Mouse (Mus musculus) adrenal gland, adult 2 months (tissue): ENCODE measurements around the gene Gm9918. TPM values are rescaled to one million over a fixed set of nuclear protein-coding genes. Genes with fewer than 3 reads are reported as not detected.
"Not testable (repeated sequence)": the region's sequence is repeated elsewhere in the genome, so short reads cannot be mapped to it uniquely, and the experiment has no call there.

Experiments used
- DNase-seq: peaks from one replicate; pipeline ENCODE4 v3.0.0; 2021
- long read RNA-seq: library from polyadenylated mRNA; stranded (forward); transcript quantifications from one replicate; pipeline ENCODE4 v2.0.0, GENCODE M21; 2021
- polyA plus RNA-seq: library from polyadenylated mRNA; depleted of rRNA; stranded (reverse); fragments of >200 nt; gene quantifications from 2 replicates; pipeline ENCODE4 v1.2.3, GENCODE M21; 2012; rRNA removed
- total RNA-seq, 2 experiments: library from RNA; stranded (reverse); gene quantifications; 2 replicates each; pipeline ENCODE4 v1.2.3; 2021

Gene Gm9918
- not detected for total RNA-seq
- polyA plus RNA-seq = 0.47 and 0.87 TPM in 2 replicates
- long read RNA-seq = 0 reads

DNA sequence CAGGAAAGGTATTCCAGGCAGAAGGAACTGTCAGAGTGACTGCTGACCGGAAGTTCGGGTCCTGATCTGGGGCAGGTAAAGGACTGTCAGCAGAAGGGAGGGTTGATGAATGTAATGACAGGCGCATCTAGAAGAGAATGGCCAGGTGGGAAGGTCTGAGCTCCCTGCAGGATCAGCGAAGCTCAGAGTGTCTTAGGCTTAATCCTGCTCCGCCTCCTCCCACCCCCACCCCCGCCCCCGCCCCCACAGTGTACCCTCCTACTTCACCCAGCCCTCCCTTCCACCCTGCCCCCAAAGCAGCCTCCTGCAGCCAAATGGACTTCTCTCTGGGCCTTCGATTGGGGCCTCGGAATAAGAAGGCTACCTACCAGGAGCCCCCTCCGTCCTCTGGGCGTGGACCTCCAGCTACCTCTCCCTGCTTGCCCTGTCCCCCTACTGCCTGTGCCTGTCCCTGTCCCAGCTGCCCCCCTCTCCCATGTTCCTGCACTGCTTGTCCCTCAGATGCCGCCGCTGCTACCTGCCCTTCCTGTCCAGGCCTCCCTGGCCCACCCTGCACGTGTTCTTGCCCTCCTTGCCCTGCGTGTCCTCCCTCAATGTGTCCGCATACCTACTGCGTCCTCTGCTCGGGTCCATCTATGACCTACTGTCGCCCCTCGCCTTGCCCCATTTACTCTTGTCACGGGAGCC lies at the start of gene Gm9918:
Gene Gm9918 (plus strand): TSS at position 290 of the 687 bp plus-strand sequence.
- no peak for DNase-seq

DNA sequence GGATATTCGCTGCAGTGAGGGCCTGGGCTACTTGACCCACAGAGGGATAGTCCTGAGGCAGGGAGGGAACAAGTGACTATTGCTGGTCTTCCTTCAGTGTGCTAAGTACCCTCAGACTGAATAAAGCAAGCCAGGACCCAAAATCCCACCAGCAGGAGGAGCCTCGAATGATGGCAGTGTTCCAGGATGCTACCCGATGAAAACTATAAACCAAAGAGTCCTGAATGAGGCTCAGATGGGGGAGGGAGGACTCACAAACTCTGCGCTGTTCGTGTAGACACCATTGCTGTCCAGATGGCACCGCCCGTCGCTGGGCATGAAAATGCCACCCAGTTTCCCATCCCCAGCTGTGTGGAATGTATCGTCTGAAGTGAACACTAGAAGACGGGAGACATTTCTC lies 48.0 kb upstream of the Gm9918 start:
- no peak for DNase-seq

DNA sequence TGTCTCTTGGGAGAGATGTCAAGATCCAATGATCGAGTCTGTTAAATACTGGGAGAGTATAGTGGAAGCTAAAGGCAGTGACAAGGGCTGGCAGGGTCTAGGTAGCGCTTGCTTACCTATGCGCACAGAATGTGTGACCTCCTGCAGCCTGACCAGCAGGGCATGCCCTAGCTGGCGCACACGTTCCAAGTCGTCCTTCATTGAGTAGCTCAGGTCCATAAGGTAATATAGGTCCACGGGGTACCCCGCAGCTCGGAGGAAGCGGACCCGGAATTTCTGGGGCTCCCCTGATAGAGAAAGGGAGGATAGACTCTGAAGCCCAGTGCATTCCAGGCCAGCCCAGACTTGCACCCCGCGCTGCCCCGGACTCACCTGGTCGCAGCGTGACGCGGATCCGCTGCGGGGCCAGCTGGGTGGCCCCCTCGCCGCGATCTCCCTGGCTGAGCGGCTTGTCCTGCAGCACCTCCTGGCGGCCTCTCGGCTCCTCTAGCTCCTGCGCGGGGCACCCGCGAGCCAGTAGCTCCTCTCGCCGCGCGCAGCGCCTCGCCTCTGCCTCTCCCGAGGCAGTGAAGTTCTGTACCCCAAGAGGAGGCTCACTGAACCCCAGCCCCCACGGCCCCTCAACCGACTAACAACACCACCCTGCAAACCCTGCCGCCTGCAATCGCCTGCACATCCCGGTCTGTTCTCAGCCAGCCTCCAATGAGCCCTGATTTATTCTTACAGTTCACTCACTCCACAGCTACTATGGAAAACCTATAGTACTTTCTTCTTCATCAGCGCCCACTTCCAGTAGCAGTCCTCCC lies 46.0 kb upstream of the Gm9918 start:
- peak; percentile 87 for DNase-seq

DNA sequence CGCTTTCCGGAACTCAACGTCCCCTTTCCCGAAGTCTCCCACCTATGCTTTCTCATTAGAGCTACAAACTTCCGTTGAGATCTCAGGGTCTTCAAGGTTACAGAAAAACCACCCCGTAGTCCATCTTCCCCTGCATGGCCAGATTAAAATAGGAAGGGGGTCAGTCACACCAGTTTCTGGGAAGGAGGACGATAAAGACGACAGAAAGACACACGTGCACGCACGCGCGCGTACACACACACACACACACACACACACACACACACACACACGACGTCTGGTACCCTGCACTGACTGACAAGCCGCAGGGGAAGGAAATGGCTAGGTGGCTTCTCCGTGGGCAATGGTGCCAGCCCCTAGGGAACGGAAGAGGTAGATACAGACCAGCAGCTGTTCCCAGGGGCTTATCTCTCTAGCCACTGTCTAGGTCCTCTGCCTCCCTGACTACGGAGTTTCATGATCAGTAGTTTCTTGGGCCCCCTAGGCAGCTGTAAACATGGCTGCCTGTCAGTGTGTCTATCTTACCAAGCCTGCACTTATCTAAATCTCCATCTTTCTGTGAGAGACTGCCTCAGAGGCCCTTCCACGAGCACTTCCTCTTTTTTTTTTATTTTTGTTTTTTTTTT lies 45.3 kb upstream of the Gm9918 start:
- DNase-seq = no peak

DNA sequence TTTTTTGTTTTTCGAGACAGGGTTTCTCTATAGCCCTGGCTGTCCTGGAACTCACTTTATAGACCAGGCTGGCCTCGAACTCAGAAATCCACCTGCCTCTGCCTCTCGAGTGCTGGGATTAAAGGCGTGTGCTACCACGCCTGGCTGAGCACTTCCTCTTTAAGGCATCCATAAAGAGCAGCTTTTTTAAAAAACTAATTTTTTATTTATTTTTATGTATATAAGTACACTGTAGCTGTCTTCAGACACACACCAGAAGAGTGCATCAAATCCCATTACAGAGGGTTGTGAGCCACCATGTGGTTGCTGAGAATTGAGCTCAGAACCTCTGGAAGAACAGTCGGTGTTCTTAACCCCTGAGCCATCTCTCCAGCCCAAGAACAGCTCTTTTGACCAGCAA lies 44.7 kb upstream of the Gm9918 start:
- DNase-seq = not testable (repeated sequence)

DNA sequence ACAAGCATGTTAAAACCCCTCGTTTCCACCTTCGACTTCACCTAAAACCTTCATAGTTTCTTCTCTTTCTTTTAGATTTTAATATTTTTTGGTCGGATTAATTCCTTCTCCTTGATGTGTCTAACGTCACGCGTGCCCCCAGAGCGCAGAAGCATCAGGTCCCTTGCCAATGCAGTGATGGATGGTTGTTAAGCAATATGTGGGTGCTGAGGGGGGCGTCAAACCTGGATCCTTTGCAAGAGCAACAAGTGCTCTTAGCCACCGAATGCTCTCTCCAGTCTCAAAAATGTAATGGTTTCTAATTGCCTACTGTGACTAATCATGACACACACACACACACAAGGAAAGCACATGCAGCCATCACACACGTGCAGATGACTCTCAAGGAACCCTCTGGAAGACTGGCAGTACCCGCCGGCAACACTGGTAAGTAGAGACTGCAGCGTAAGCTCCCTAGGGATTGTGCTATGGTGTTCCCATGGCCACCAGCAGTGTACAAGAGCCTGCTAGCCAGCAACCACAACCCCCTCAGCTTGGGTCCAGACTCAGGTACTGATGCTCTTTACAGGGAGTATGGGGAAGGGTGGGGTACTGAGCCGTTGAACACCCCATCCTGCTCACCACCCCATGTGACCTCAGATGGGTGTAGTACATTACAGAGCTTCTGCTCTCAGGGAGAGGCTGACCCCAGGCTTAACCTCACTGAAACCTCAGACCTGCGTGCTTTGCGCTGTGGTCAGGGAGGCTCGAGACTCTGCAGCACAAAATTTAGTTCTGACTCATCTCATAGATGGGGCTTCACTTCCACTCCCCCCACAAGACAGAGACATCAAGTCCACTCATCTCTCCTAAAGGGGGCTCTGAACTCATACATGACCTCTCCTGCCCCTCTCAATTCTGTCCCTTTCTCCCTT lies 39.7 kb upstream of the Gm9918 start:
- DNase-seq = no peak

DNA sequence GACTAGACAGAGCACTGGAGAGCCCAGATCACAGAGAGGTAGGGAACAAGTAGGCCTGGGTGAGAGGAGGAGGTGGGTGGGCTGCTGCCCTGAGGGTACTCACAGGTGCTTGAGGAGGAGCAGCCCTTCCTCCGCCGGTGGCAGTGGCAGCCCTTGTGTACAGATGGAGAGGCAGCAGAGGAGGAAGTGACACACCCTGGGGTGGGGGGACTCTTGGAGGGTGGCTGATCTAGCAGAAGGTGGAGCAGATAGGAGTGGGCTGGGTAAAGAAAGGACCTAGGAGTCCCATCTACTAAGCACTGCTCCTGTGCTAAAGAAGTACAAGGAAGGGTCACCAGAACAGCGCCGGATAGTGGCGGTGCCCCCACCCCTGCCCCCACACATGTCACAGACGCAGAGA lies 38.6 kb upstream of the Gm9918 start, which contains the start of gene Itgb7:
Gene Itgb7 (minus strand): TSS at position 197 of the 400 bp plus-strand sequence.
- DNase-seq = no peak

DNA sequence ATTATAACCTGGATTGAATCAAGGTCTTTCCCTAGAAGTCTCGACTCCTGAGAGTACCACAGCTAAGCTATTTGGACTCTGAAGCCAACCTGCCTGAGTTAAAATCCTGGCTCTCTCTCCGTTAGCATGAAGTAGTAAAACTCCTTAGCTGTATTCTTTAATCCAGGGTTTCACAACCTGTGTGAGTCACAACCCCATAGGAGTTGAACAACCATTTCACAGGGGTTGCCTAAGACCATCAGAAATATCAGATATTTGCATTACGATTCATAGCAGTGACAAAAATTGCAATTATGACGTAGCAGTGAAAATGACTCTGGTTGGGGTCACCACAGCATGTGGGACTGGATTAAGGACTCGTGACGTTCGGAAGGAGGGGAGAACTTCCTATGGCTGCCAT lies 37.6 kb upstream of the Gm9918 start:
- DNase-seq = no peak

DNA sequence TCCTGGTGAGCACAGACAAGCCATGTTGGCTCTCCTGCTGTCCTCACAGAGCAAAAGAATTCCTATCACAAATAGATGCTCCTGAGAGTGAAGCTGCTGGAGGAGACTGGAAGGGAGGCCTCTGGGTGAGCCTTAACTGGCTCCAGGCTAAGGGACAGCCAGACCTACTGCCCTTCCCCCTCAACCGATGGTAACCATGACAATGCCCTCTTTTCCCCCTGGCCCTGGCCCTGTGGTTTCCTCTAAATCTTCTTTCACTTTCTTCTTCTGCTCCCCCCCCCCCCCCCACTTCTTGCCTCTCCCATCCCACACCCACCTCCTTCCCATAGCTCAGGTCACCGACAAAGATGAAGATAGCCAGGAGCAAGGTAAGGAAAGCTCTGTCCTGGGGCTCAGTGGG lies 36.5 kb upstream of the Gm9918 start:
- no peak for DNase-seq

DNA sequence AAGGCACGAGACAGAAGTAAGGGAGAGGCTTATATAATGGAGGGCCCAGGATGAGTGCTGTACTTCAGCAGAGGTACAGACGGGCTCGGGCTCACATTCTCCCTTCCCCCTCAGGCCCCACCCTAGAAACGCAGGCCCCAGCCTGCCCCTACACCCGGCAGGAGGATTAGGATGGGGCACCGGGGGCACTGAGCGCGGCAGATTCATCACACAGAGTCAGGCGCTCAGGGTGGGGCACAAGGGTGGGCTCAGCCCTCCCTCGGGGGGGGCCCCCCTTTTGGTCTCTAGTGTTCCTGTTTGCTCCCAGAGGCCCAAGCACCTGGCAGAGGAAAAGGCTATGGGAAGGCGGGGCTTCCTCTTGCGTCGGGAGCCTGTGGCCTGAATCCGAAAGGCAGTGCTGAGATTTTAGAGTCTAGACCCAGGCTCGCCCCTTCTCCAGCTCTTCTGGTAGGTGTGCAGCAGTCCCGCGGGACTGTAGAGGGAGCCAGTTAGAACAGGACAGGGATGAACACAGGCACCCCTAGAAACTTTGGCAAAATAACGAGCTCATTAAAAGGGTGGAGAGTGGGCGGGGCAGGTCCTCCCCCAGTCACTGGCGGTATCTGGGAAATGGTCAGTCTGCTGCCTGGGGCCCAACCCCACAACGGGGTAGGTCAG lies 34.9 kb upstream of the Gm9918 start:
- no peak for DNase-seq

DNA sequence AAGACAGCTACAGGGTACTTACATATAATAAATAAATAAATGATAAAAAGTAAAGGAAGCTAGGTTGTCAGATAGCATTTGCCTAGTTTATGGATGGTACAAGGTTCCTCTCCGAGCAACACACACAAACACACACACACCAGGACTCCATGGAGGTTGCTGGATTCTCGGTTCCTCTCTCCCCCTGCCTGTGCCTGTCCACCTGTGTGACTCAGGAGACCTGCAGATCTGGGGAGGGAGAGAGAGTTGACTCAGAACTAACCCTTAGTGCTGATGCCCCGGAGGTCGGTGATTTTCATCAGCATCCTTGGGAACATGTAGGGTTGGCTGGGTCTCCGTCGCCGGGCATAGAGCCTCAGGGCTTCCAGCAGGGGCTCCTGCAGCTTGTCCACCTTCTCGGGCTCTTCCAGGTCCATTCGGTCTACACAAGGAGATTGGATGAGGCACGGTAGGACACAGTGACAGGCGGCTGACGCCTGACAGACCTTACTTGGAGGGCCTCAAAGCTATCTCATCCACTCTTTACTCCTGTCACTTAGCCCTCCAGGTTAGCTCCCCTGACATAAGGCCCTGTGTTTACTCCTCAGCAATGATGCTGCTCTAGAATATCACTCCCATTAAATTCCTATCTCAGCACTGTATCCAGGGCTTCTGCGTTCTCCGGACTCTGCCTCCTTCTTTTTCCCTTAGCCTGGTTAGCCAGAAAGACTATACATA lies 31.7 kb upstream of the Gm9918 start:
- no peak for DNase-seq

DNA sequence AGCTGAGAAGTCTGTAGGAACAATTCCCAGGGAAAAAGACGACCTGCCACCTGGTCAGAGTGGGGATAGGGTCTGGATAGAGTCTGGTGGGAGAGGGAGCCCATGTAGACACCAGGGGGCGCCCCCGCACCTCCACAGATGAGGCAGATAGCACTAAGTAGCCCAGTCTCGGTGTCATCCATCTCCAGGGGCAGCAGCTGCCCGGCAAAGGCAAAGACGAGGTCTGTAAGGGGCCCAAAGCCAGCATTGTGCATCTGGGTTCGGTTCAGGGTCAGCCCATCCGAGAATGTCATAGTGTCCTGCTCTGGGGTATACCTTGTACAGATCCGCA lies 31.1 kb upstream of the Gm9918 start:
- peak; percentile 82 for DNase-seq

DNA sequence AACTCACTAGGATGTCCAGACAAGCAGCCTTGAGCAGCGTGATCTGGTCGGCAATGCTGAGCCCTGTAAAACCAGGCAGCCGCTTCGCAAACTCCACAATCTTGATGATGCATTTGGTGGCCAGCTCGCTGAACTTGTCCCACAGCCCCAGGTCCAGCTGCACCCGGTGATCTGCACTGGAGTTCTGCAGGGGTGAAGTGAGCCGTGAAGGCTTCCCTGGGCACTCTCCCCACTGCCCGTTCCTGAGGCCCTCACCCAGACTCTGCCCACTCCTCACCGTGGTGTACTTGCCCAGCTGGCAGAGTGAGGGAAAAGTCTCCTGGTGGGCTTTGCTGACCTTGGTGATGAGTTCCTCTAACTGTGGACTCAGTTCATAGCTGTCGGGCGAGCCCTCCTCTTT lies 30.5 kb upstream of the Gm9918 start:
- DNase-seq = no peak

DNA sequence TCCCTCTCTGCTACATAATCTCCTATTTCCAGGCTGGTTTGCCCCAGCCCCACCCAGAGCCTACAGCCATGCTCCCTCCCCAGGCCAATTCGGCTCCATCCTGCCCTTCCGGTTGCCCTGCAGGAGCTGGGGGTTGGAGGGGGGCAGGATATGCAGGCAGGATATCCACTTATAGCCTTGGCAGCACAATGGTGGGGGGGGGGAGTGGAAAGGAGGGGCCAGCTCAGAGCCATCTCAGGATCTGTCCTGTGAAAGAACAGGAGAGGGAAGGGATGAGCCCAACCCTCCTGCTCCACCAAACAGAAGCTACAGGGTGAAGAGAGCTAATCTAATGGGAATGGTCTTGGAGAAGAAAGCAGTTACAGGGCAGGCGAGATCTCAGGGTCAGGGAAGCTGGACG lies 29.8 kb upstream of the Gm9918 start:
- DNase-seq = peak; percentile 71

DNA sequence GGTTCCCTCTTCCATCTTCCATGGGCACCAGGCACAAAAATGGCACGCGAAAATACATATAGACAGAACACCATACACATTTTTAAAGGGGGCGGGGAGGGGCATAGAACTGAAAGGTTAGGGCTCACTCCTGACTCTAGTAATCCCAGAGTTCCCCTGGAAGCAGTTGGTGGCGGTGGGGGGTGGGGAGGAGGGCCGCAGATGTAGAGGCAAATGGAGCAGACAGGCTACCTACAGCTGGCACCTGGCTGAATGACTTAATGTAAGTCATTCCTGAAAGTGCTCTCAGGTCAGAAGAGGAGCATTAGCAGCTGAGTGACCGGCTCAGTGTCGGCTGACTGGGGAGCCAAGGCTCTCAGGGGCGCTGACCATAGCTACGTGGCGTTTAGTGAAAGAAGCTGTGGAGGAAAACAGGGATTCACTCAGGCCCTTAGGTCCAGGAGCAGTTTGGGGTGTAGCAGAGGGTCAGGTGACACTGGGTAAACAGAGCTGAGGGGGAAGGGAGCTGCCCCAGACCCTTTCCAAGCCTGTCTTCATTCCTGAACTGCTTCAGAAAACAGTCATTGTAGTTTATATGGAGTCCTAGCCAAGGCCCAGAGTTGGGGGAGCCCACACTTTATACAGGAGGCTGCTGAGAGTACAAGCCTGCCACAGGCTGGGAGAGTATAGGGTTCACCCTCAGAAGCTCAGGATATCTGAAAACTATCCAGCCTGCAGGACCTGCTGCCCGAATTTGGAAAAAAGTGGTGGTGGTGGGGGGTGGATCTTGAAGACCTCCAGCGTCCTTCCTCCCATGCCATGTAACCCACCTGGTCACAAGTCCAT lies 27.7 kb upstream of the Gm9918 start:
- DNase-seq = no peak

DNA sequence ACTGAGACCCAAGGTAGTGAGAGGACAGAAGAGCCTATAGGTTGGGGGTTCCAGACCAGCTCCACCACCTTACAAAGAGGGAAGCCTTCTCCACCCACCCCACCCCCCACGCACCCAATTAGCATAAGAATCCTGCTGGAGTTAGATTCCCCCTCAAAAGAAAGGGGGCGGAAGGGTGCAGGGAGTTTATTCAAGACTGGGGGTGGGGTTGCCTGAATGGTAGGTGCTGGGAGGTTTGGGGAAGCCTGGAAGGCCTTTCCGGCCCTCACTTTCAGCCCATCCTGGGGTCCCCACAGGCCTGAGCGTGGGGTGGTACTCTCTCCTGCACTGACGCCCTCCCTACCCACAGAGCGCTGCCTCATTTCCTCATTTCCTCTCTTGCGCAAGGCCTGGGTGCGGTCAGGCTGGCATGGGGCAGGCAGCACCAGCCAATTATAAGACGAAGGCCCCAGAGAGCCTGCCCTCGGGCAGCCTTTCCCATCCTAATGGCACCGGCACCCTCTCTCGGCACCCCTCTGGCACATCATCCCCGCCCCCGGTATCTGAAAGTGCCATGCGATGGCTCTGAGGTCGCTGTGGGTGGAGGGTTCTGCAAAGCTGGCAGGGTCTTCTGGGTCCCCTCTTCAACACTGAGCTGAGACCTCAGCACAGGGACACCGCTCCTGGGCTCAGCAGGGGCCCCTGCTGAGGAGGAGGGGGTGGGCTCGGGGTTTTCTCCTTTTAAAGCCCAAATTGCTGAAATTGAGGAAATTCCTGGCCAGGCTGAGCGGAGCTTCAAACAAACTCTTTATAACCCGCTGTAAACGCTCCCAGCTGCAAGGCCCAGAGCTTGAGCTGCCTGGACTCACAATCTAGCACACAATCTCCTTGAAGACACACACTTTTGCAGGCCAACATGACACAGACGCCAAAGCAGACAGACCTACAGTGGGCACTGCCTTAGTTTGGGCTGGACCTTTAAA lies 26.9 kb upstream of the Gm9918 start:
- peak; percentile 86 for DNase-seq

DNA sequence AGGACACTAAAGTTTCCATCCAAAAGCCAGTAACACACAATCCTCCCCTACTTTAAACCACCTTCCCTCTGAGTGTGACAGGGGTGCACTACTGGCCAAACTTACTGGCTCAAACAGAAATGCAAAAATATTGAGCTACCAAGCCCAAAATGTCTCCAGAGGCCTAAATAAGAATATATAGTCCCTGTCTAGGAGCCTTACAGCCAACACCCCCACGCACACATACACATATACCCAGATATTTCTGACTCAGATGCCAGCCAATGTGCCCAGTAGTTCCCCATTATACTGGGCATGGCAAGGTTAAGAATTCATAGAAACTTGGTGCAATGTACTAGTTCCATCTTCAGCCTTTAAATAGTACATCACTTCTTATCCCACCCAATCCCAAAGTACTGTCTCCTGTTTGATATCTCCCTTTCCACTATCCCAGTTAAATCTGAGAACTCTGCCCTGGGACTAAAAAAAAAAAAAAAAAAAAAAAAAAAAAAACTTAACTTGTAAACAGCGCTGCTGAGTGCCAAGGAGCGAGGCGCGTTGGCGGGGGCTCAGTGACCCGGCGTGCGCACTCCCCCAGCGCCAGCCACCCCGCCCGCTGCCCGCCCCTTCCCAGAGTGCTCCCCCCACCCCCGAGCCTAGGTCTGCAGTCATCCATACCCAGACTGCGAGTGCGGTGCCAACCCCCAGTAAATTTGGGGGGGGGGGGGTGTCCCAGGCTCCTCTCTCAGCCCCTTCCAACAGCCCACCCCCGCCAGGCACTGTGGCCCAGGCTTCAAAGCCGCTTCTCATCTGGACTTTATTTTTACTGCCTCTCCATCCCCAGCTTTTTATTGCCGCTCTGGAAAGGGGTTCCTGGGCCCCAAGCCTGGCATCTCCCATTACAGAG lies 25.8 kb upstream of the Gm9918 start:
- no peak for DNase-seq

DNA sequence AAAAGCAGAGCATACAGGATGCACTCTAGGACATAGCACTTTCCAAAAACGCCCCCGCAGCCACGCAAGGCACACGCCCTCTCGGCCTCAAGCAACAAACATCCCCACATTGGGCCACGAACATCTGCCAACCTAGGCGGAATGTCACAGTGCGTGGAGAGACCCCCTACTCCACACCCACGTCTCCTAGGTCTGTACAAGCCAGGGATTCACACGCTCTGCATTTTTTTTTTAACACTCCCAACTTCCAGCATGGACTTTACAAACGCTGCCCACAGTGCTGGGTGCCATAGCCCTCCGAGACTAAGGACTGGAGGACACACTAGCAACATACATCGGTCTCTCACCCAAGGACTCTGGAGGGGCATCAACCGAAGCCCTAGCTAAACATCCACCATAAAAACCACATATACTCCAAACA lies 24.9 kb upstream of the Gm9918 start:
- DNase-seq = no peak
